Mouse (Mus musculus): ENCODE measurements around the gene Rnf41. TPM values are rescaled to one million over a fixed set of nuclear protein-coding genes. Genes with fewer than 3 reads are reported as not detected.

Rnf41 gene
- polyA plus RNA-seq, 2 experiments: 4.8 to 5.9 TPM

- no peaks in the 10 kb centered on the region for H3K27me3 ChIP-seq (ENCODE audit: control insufficient read depth, insufficient read depth, low read length)
- H3K9me3 ChIP-seq (ENCODE audit: control insufficient read depth, low read length): no peaks in the 10 kb centered on the region
- no peak for TF ChIP-seq EP300 (IDR thresholded peaks at IDR 0.05; ENCODE audit: low read depth)
- no peak for TF ChIP-seq CTCF (IDR thresholded peaks at IDR 0.05; ENCODE audit: low read depth)
- H3K4me2 ChIP-seq (ENCODE audit: low read depth): no peak overlapping the region
- no peak overlapping the region for H3K27ac ChIP-seq
- DNase-seq (ENCODE audit: low read depth in 3 of 3, low spot score in 3 of 3) (no peak), ATAC-seq (ENCODE audit: insufficient read depth) (no peak)
- 83% methylated on average over 12 of the region's 12 CpGs for WGBS (ENCODE audit: insufficient replicate concordance)
- no peak overlapping the region for H3K9ac ChIP-seq (replicated peaks)
- no peak overlapping the region for H3K4me3 ChIP-seq (ENCODE audit: insufficient read depth in 1 of 2, low read depth in 2 of 2, low read length in 2 of 2)
- no peaks in the 10 kb centered on the region for H3K4me1 ChIP-seq (replicated peaks; ENCODE audit: control insufficient read depth in 2 of 2, insufficient read depth in 2 of 2, low read length in 1 of 2)
- H3K36me3 ChIP-seq (replicated peaks; ENCODE audit: control insufficient read depth, insufficient read depth, low read depth): peaks cover 49% of the 10 kb centered on the region
These were observed 62.9 kb downstream of the Rnf41 start for GRCm38 (mm10) chr10:128474366-128474765.

GRCm38 (mm10) chr10:128486370-128486769 lies 74.9 kb downstream of the Rnf41 start:
- no peaks in the 10 kb centered on the region for H3K9me3 ChIP-seq (ENCODE audit: control insufficient read depth, low read length)
- H3K4me2 ChIP-seq (ENCODE audit: low read depth): no peak overlapping the region
- 76% methylated on average over 7 of the region's 7 CpGs for WGBS (ENCODE audit: insufficient replicate concordance)
- H3K27me3 ChIP-seq (ENCODE audit: control insufficient read depth, insufficient read depth, low read length): no peaks in the 10 kb centered on the region
- TF ChIP-seq EP300 (IDR thresholded peaks at IDR 0.05; ENCODE audit: low read depth): no peak
- no peak for TF ChIP-seq CTCF (IDR thresholded peaks at IDR 0.05; ENCODE audit: low read depth)
- no peak overlapping the region for H3K4me3 ChIP-seq (ENCODE audit: insufficient read depth in 1 of 2, low read depth in 2 of 2, low read length in 2 of 2)
- ATAC-seq (ENCODE audit: insufficient read depth) (no peak), DNase-seq (ENCODE audit: low read depth in 3 of 3, low spot score in 3 of 3) (no peak)
- H3K4me1 ChIP-seq (replicated peaks; ENCODE audit: control insufficient read depth in 2 of 2, insufficient read depth in 2 of 2, low read length in 1 of 2): peaks cover 1 to 4% of the 10 kb centered on the region in 2 experiments; a peak in 3 of 4 replicates
- no peak overlapping the region for H3K9ac ChIP-seq (replicated peaks)
- H3K27ac ChIP-seq: no peak overlapping the region
- H3K36me3 ChIP-seq (replicated peaks; ENCODE audit: control insufficient read depth, insufficient read depth, low read depth): peaks cover 75% of the 10 kb centered on the region

GRCm38 (mm10) chr10:128487861-128488712 lies 76.6 kb downstream of the Rnf41 start:
- TF ChIP-seq CTCF (IDR thresholded peaks at IDR 0.05; ENCODE audit: low read depth) (no peak), EP300 (IDR thresholded peaks at IDR 0.05; ENCODE audit: low read depth) (no peak)
- Histone ChIP-seq H3K9me3 (ENCODE audit: control insufficient read depth, low read length) (no peaks in the 10 kb centered on the region), H3K4me1 (replicated peaks; ENCODE audit: control insufficient read depth in 2 of 2, insufficient read depth in 2 of 2, low read length in 1 of 2) (peaks cover 7 to 19% of the 10 kb centered on the region in 2 experiments; a peak in 3 of 4 replicates), H3K9ac (replicated peaks) (no peak overlapping the region), H3K4me2 (ENCODE audit: low read depth) (no peak overlapping the region), H3K27ac (no peak overlapping the region), H3K4me3 (ENCODE audit: insufficient read depth in 1 of 2, low read depth in 2 of 2, low read length in 2 of 2) (no peak overlapping the region), H3K27me3 (ENCODE audit: control insufficient read depth, insufficient read depth, low read length) (no peaks in the 10 kb centered on the region), H3K36me3 (replicated peaks; ENCODE audit: control insufficient read depth, insufficient read depth, low read depth) (peaks cover 58% of the 10 kb centered on the region)
- ATAC-seq (ENCODE audit: insufficient read depth): no peak
- WGBS (ENCODE audit: insufficient replicate concordance): 91% methylated on average over 22 of the region's 22 CpGs
- DNase-seq (ENCODE audit: low read depth in 3 of 3, low spot score in 3 of 3): no peak

DNA sequence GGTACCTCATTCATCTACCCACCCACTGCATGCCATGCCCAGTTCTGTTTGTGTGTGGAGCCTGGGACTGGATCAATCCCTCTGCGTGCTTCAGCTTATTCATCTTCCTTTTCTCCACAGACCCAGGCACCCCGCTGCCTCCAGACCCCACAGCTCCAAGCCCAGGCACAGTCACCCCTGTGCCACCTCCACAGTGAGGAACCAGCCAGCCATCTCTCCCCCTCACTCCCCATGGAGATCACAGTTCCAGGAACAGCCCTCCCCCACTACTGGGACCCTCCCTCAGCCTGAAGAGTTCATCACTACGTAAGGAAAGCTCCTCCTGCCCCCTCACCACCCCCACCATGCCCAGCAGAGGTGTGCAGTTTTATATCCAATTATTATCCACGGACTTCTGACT lies 77.3 kb downstream of the Rnf41 start:
- WGBS (ENCODE audit: insufficient replicate concordance): 85% methylated on average over 4 of the region's 4 CpGs
- Histone ChIP-seq H3K4me1 (replicated peaks; ENCODE audit: control insufficient read depth in 2 of 2, insufficient read depth in 2 of 2, low read length in 1 of 2) (peaks cover 7 to 19% of the 10 kb centered on the region in 2 experiments; a peak in 3 of 4 replicates), H3K27me3 (ENCODE audit: control insufficient read depth, insufficient read depth, low read length) (no peaks in the 10 kb centered on the region), H3K9me3 (ENCODE audit: control insufficient read depth, low read length) (no peaks in the 10 kb centered on the region), H3K36me3 (replicated peaks; ENCODE audit: control insufficient read depth, insufficient read depth, low read depth) (peaks cover 51% of the 10 kb centered on the region), H3K9ac (replicated peaks) (no peak overlapping the region), H3K27ac (no peak overlapping the region), H3K4me2 (ENCODE audit: low read depth) (no peak overlapping the region), H3K4me3 (ENCODE audit: insufficient read depth in 1 of 2, low read depth in 2 of 2, low read length in 2 of 2) (no peak overlapping the region)
- TF ChIP-seq EP300 (IDR thresholded peaks at IDR 0.05; ENCODE audit: low read depth) (no peak), CTCF (IDR thresholded peaks at IDR 0.05; ENCODE audit: low read depth) (no peak)
- DNase-seq (ENCODE audit: low read depth in 3 of 3, low spot score in 3 of 3) (no peak), ATAC-seq (ENCODE audit: insufficient read depth) (no peak)

- ATAC-seq (ENCODE audit: insufficient read depth): no peak
- H3K27ac ChIP-seq: no peak overlapping the region
- H3K4me3 ChIP-seq (ENCODE audit: insufficient read depth in 1 of 2, low read depth in 2 of 2, low read length in 2 of 2): no peak overlapping the region
- no peak overlapping the region for H3K4me2 ChIP-seq (ENCODE audit: low read depth)
- H3K27me3 ChIP-seq (ENCODE audit: control insufficient read depth, insufficient read depth, low read length): no peaks in the 10 kb centered on the region
- no peak for DNase-seq (ENCODE audit: low read depth in 3 of 3, low spot score in 3 of 3)
- TF ChIP-seq EP300 (IDR thresholded peaks at IDR 0.05; ENCODE audit: low read depth) (no peak), CTCF (IDR thresholded peaks at IDR 0.05; ENCODE audit: low read depth) (no peak)
- peaks cover 45% of the 10 kb centered on the region for H3K36me3 ChIP-seq (replicated peaks; ENCODE audit: control insufficient read depth, insufficient read depth, low read depth)
- no peaks in the 10 kb centered on the region for H3K9me3 ChIP-seq (ENCODE audit: control insufficient read depth, low read length)
- no peak overlapping the region for H3K9ac ChIP-seq (replicated peaks)
- H3K4me1 ChIP-seq (replicated peaks; ENCODE audit: control insufficient read depth in 2 of 2, insufficient read depth in 2 of 2, low read length in 1 of 2): peaks cover 7 to 19% of the 10 kb centered on the region in 2 experiments; a peak in 3 of 4 replicates
- 53% methylated on average over 5 of the region's 5 CpGs for WGBS (ENCODE audit: insufficient replicate concordance)
These were observed 77.9 kb downstream of the Rnf41 start for GRCm38 (mm10) chr10:128489380-128489779.
